22 mouse cellular contexts compared by ENCODE assay signal in the genomic region with DNA sequence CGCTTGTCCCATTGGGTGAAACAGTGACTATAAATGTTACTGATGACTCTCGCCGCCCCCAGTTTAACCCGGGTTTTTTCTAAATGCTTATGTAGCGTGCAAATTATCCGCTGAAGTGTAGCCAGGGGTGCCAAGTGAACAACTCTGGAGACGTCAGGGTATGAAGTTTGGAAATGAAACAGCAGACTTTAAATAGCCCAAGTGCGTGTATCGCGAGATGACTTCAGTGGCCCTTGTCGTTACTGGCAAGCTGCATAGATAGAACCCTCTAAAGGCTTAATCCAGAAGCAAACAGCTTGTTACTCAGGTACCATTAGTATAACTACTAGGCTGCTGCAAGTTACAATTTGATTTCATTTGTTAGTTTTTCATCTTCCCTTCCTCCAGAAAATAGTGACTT.
DNase-seq lines count a peak whose midpoint lies in the region; ATAC-seq and TF ChIP-seq lines count a peak whose summit lies in the region.
"Had no signal": no experiment of that assay in that cellular context is flagged by ENCODE, and none has a peak within 500 bp of the region (broad histone marks: within the 10 kb centered on the region; RNA-seq: fewer than 3 reads in every experiment).

No protein-coding gene starts in this region.

- in situ Hi-C loops in CH12.LX (cut with MboI; ENCODE audit: low pct_ligation_motif_present, low pct_unique_long_range_greater_than_20kb, low sequenced_read_pairs) = no loop called here

- H3K4me3 ChIP-seq in heart, embryonic 13.5 days = no peak overlapping the region; the same call in 1 of the 2 replicates
- peak overlapping the region; percentile 22 for H3K4me3 ChIP-seq in heart, postnatal 0 days (ENCODE audit: low read depth, low read length)
- no peak overlapping the region for H3K4me3 ChIP-seq in heart, adult 2 months
- peak overlapping the region in 2 of 3 experiments; percentile 4 to 29 for H3K4me3 ChIP-seq in CH12.LX (replicated peaks in 1 of 3; ENCODE audit: low read depth in 2 of 3, low read length in 2 of 3, poor library complexity in 1 of 3)
- H3K4me3 ChIP-seq in forebrain, embryonic 15.5 days = no peak overlapping the region
- H3K4me3 ChIP-seq: embryonic facial prominence, embryonic 12.5 days; hindbrain, embryonic 15.5 days; kidney, embryonic 15.5 days had no signal

- intact Hi-C loops in heart, postnatal 25 days (cut with DNase I) = no loop called here
- intact Hi-C loops in heart, adult 2 months (cut with DNase I) = no loop called here
- intact Hi-C loops in gastrocnemius, postnatal 14 days (cut with DNase I; ENCODE audit: low total_unique reads) = no loop called here

- no peak for TF ChIP-seq EP300 in heart, postnatal 0 days (IDR thresholded peaks at IDR 0.05; ENCODE audit: low read depth)
- no peak for TF ChIP-seq EP300 in heart, adult 2 months (IDR thresholded peaks at IDR 0.05; ENCODE audit: insufficient read depth, low read depth, low read length)
- TF ChIP-seq EP300 in CH12.LX (IDR thresholded peaks at IDR 0.05; ENCODE audit: low read length) = no peak

- H3K4me1 ChIP-seq in heart, embryonic 13.5 days = no peaks in the 10 kb centered on the region
- H3K4me1 ChIP-seq in heart, postnatal 0 days (ENCODE audit: control insufficient read depth, insufficient read depth) = no peaks in the 10 kb centered on the region
- no peaks in the 10 kb centered on the region for H3K4me1 ChIP-seq in heart, adult 2 months (ENCODE audit: control insufficient read depth, insufficient read depth, low read length)
- peaks cover 0 to 22% of the 10 kb centered on the region in 2 experiments; a peak in 2 of 4 replicates for H3K4me1 ChIP-seq in CH12.LX (ENCODE audit: control insufficient read depth in 1 of 2, insufficient read depth in 2 of 2)
- H3K4me1 ChIP-seq in forebrain, embryonic 15.5 days = no peaks in the 10 kb centered on the region
- H3K4me1 ChIP-seq: hindbrain, embryonic 15.5 days; kidney, embryonic 15.5 days had no signal

- DNase-seq in heart, postnatal 25 days (ENCODE audit: low spot score) = no peak
- no peak for DNase-seq in heart, postnatal 0 days (ENCODE audit: low spot score)
- no peak for DNase-seq in heart, adult 2 months
- DNase-seq in CH12.LX (ENCODE audit: extremely low read depth) (peak; percentile 88), MN1 (ENCODE audit: low spot score) (no peak)
- DNase-seq in gastrocnemius, postnatal 14 days = peak; percentile 19
- DNase-seq: adrenal gland, postnatal 14 days; B cell, adult 2 months; cerebellum, adult 11-12 months; cerebellum, adult 9-10 months; cerebellum, postnatal 25 days; kidney, adult 2 months had no signal

- TF ChIP-seq POLR2A in heart, adult 2 months (IDR thresholded peaks at IDR 0.05; ENCODE audit: insufficient read depth, low read depth, low read length) = no peak
- TF ChIP-seq POLR2A in CH12.LX (IDR thresholded peaks at IDR 0.05; ENCODE audit: low read depth, low read length) = peak; percentile 43

- H3K27ac ChIP-seq in heart, embryonic 13.5 days (replicated peaks) = no peak overlapping the region
- H3K27ac ChIP-seq in heart, postnatal 0 days (ENCODE audit: low read depth) = no peak overlapping the region
- H3K27ac ChIP-seq in heart, adult 2 months = no peak overlapping the region
- no peak overlapping the region for H3K27ac ChIP-seq in CH12.LX (ENCODE audit: insufficient read depth, low read depth)
- no peak overlapping the region for H3K27ac ChIP-seq in forebrain, embryonic 15.5 days (replicated peaks)
- H3K27ac ChIP-seq: embryonic facial prominence, embryonic 12.5 days; hindbrain, embryonic 15.5 days; kidney, embryonic 15.5 days had no signal

- TF ChIP-seq RAD21 in CH12.LX (IDR thresholded peaks at IDR 0.05; ENCODE audit: low read depth, low read length) = no peak

- 60% methylated on average over 11 of the region's 11 CpGs for WGBS in heart, embryonic 13.5 days
- WGBS in heart, postnatal 0 days = 42% methylated on average over 11 of the region's 11 CpGs
- 58% methylated on average over 11 of the region's 11 CpGs for WGBS in heart, adult 2 months
- 81% methylated on average over 11 of the region's 11 CpGs for WGBS in forebrain, embryonic 15.5 days

- H3K36me3 ChIP-seq in heart, embryonic 13.5 days = no peaks in the 10 kb centered on the region
- H3K36me3 ChIP-seq in heart, postnatal 0 days (replicated peaks; ENCODE audit: control insufficient read depth, insufficient read depth, low read length) = no peaks in the 10 kb centered on the region
- H3K36me3 ChIP-seq in heart, adult 2 months (ENCODE audit: control insufficient read depth, insufficient read depth, low read length) = no peaks in the 10 kb centered on the region
- H3K36me3 ChIP-seq in CH12.LX (replicated peaks in 1 of 2; ENCODE audit: control insufficient read depth in 1 of 2, insufficient read depth in 1 of 2, low read length in 1 of 2) = no peaks in the 10 kb centered on the region
- H3K36me3 ChIP-seq in forebrain, embryonic 15.5 days = no peaks in the 10 kb centered on the region
- H3K36me3 ChIP-seq: embryonic facial prominence, embryonic 12.5 days; hindbrain, embryonic 15.5 days; kidney, embryonic 15.5 days had no signal

- dilution Hi-C loops in CH12.LX (cut with MboI; ENCODE audit: extremely low pct_ligation_motif_present, extremely low pct_unique_long_range_greater_than_20kb, low sequenced_read_pairs) = no loop called here

- H3K9me3 ChIP-seq in heart, embryonic 13.5 days = no peaks in the 10 kb centered on the region
- H3K9me3 ChIP-seq in heart, postnatal 0 days (replicated peaks; ENCODE audit: control insufficient read depth, low read length) = no peaks in the 10 kb centered on the region
- H3K9me3 ChIP-seq in CH12.LX (replicated peaks; ENCODE audit: low read length) = no peaks in the 10 kb centered on the region
- H3K9me3 ChIP-seq in forebrain, embryonic 15.5 days = no peaks in the 10 kb centered on the region
- H3K9me3 ChIP-seq: embryonic facial prominence, embryonic 12.5 days; hindbrain, embryonic 15.5 days; kidney, embryonic 15.5 days had no signal

- H3K79me2 ChIP-seq in heart, adult 2 months (replicated peaks; ENCODE audit: control insufficient read depth, insufficient read depth, low read length) = no peaks in the 10 kb centered on the region
- no peaks in the 10 kb centered on the region for H3K79me2 ChIP-seq in CH12.LX (replicated peaks; ENCODE audit: control insufficient read depth, extremely low read depth, insufficient read depth, poor library complexity, severe bottlenecking)

- TF ChIP-seq CTCF in heart, postnatal 0 days (IDR thresholded peaks at IDR 0.05; ENCODE audit: low read depth) = no peak
- TF ChIP-seq CTCF in heart, adult 2 months (IDR thresholded peaks at IDR 0.05) = no peak
- TF ChIP-seq CTCF in CH12.LX (conservative IDR thresholded peaks at IDR 0.05 in 1 of 2, IDR thresholded peaks at IDR 0.05 in 1 of 2; ENCODE audit: low read depth in 2 of 2, low read length in 2 of 2) = no peak

- peak overlapping the region; percentile 26 for H3K4me2 ChIP-seq in heart, embryonic 13.5 days
- H3K4me2 ChIP-seq in heart, postnatal 0 days (ENCODE audit: low read depth, low read length) = peak overlapping the region; percentile 51
- H3K4me2 ChIP-seq in CH12.LX (ENCODE audit: insufficient read depth, low read depth, poor library complexity, severe bottlenecking) = peak overlapping the region; percentile 62
- no peak overlapping the region for H3K4me2 ChIP-seq in forebrain, embryonic 15.5 days (replicated peaks)
- H3K4me2 ChIP-seq: embryonic facial prominence, embryonic 12.5 days; hindbrain, embryonic 15.5 days; kidney, embryonic 15.5 days had no signal

- no peak overlapping the region for H3K9ac ChIP-seq in heart, embryonic 13.5 days
- H3K9ac ChIP-seq in heart, postnatal 0 days (replicated peaks; ENCODE audit: low read depth, low read length) = no peak overlapping the region
- H3K9ac ChIP-seq in heart, adult 2 months (ENCODE audit: low read depth, low read length) = no peak overlapping the region
- no peak overlapping the region for H3K9ac ChIP-seq in CH12.LX (ENCODE audit: insufficient read depth, low read depth)
- H3K9ac ChIP-seq in forebrain, embryonic 15.5 days (replicated peaks) = no peak overlapping the region
- H3K9ac ChIP-seq: embryonic facial prominence, embryonic 12.5 days; hindbrain, embryonic 15.5 days; kidney, embryonic 15.5 days had no signal

- no peaks in the 10 kb centered on the region for H3K27me3 ChIP-seq in heart, embryonic 13.5 days (replicated peaks)
- no peaks in the 10 kb centered on the region for H3K27me3 ChIP-seq in heart, postnatal 0 days (ENCODE audit: control insufficient read depth, insufficient read depth, low read length)
- H3K27me3 ChIP-seq in heart, adult 2 months (ENCODE audit: control insufficient read depth, insufficient read depth, low read length) = no peaks in the 10 kb centered on the region
- H3K27me3 ChIP-seq in CH12.LX (replicated peaks) = no peaks in the 10 kb centered on the region
- H3K27me3 ChIP-seq in forebrain, embryonic 15.5 days = no peaks in the 10 kb centered on the region
- H3K27me3 ChIP-seq: embryonic facial prominence, embryonic 12.5 days; hindbrain, embryonic 15.5 days; kidney, embryonic 15.5 days; Patski had no signal

- ATAC-seq in heart, embryonic 13.5 days (ENCODE audit: extremely low read depth, insufficient number of reproducible peaks, low FRiP score, low TSS enrichment) = no peak
- peak; percentile 51 for ATAC-seq in heart, postnatal 0 days (ENCODE audit: insufficient read depth, low read depth)
- ATAC-seq in forebrain, embryonic 15.5 days (replicated peaks) = no peak
- ATAC-seq: activated CD4-positive, CD25-positive, alpha-beta regulatory T cell, adult 4 months; CD4-positive, CD25-positive, alpha-beta regulatory T cell, adult 4 months; forebrain, embryonic 16.5 days; intestine, embryonic 16.5 days had no signal

TF ChIP-seq in CH12.LX, 34 proteins besides CTCF, POLR2A, EP300 and RAD21 (continues in another document):
- TF ChIP-seq TBP (conservative IDR thresholded peaks at IDR 0.05; ENCODE audit: low read depth, low read length) = peak; percentile 53; the same call in 1 of the 2 replicates
- TF ChIP-seq PAX5 (IDR thresholded peaks at IDR 0.05; ENCODE audit: low read length) = no peak
- TF ChIP-seq MAX (IDR thresholded peaks at IDR 0.05; ENCODE audit: low read length) = no peak
- no peak for TF ChIP-seq ELF1 (IDR thresholded peaks at IDR 0.05; ENCODE audit: low read depth, low read length)
- no peak for TF ChIP-seq CHD1 (IDR thresholded peaks at IDR 0.05; ENCODE audit: low read depth, low read length)
- no peak for TF ChIP-seq TCF12 (IDR thresholded peaks at IDR 0.05; ENCODE audit: low read depth, low read length)
- no peak for TF ChIP-seq ETS1 (conservative IDR thresholded peaks at IDR 0.05; ENCODE audit: low read depth, low read length)
- TF ChIP-seq MXI1 (IDR thresholded peaks at IDR 0.05; ENCODE audit: low read depth, low read length) = no peak
- no peak for TF ChIP-seq MAZ (IDR thresholded peaks at IDR 0.05; ENCODE audit: low read depth, low read length)
- TF ChIP-seq SIN3A (IDR thresholded peaks at IDR 0.05; ENCODE audit: low read length) = no peak
- TF ChIP-seq KAT2A (IDR thresholded peaks at IDR 0.05; ENCODE audit: insufficient replicate concordance, low read length) = no peak
- TF ChIP-seq MYC (IDR thresholded peaks at IDR 0.05; ENCODE audit: low read depth, low read length) = no peak
- no peak for TF ChIP-seq USF1 (IDR thresholded peaks at IDR 0.05; ENCODE audit: low read depth, low read length)
- TF ChIP-seq ZKSCAN1 (IDR thresholded peaks at IDR 0.05; ENCODE audit: borderline replicate concordance, low read depth, low read length) = no peak

Comparison
In these comparisons a context has a peak if more than half of its experiments do, and no peak if none do; other contexts are left out.
1. H3K4me3 ChIP-seq: peak in heart, postnatal 0 days (single experiment) and CH12.LX (2 of 3); none in heart, embryonic 13.5 days (single experiment), heart, adult 2 months (single experiment) and forebrain, embryonic 15.5 days (single experiment).
2. DNase-seq: peak in CH12.LX (single experiment) and gastrocnemius, postnatal 14 days (single experiment); none in heart, postnatal 25 days (single experiment), heart, postnatal 0 days (single experiment), heart, adult 2 months (0 of 2) and MN1 (single experiment).